30 mouse cellular contexts compared by ENCODE assay signal in genomic region chr2:29732559-29732958, GRCm38 (mm10). TPM values are rescaled to one million over a fixed set of nuclear protein-coding genes. Genes with fewer than 3 reads are reported as not detected.
DNase-seq lines count a peak whose midpoint lies in the region; ATAC-seq and TF ChIP-seq lines count a peak whose summit lies in the region.
"Had no signal": no experiment of that assay in that cellular context is flagged by ENCODE, and none has a peak within 500 bp of the region (broad histone marks: within the 10 kb centered on the region; RNA-seq: fewer than 3 reads in every experiment).

No protein-coding gene starts in this region.

- no peak overlapping the region for H3K4me2 ChIP-seq in kidney, embryonic 15.5 days
- no peak overlapping the region for H3K4me2 ChIP-seq in liver, embryonic 12.5 days
- no peak overlapping the region for H3K4me2 ChIP-seq in stomach, postnatal 0 days (replicated peaks; ENCODE audit: low read depth)
- H3K4me2 ChIP-seq: embryonic facial prominence, embryonic 15.5 days; heart, embryonic 12.5 days had no signal

- no peak for TF ChIP-seq EP300 in stomach, postnatal 0 days (optimal IDR thresholded peaks at IDR 0.05)

- H3K27me3 ChIP-seq in kidney, embryonic 15.5 days = no peaks in the 10 kb centered on the region
- H3K27me3 ChIP-seq in liver, adult 2 months (ENCODE audit: control insufficient read depth, insufficient read depth, low read length) = no peaks in the 10 kb centered on the region
- H3K27me3 ChIP-seq in liver, embryonic 12.5 days (replicated peaks) = no peaks in the 10 kb centered on the region
- no peaks in the 10 kb centered on the region for H3K27me3 ChIP-seq in stomach, postnatal 0 days (ENCODE audit: control insufficient read depth, insufficient read depth, low read length)
- H3K27me3 ChIP-seq: CH12.LX; embryonic facial prominence, embryonic 15.5 days; heart, embryonic 12.5 days; Patski had no signal

- WGBS in kidney, embryonic 15.5 days = 86% methylated on average over 10 of the region's 10 CpGs
- WGBS in liver, adult 2 months = 89% methylated on average over 10 of the region's 10 CpGs
- 87% methylated on average over 10 of the region's 10 CpGs for WGBS in liver, embryonic 12.5 days (ENCODE audit: insufficient replicate concordance)
- 83% methylated on average over 10 of the region's 10 CpGs for WGBS in stomach, postnatal 0 days

- H3K4me1 ChIP-seq in kidney, embryonic 15.5 days = no peaks in the 10 kb centered on the region
- peaks cover 20% of the 10 kb centered on the region for H3K4me1 ChIP-seq in liver, adult 2 months (ENCODE audit: control insufficient read depth, insufficient read depth, low read length)
- 0 out of 2 replicates have a peak, but pooled peaks cover 3% of the 10 kb centered on the region for H3K4me1 ChIP-seq in liver, embryonic 12.5 days
- H3K4me1 ChIP-seq in stomach, postnatal 0 days (replicated peaks; ENCODE audit: control insufficient read depth, insufficient read depth) = no peaks in the 10 kb centered on the region
- H3K4me1 ChIP-seq: embryonic facial prominence, embryonic 15.5 days; forebrain, embryonic 10.5 days had no signal

- no peak for ATAC-seq in kidney, embryonic 15.5 days (replicated peaks; ENCODE audit: low FRiP score)
- ATAC-seq in liver, embryonic 12.5 days = no peak
- ATAC-seq in stomach, postnatal 0 days (ENCODE audit: low FRiP score, low TSS enrichment) = no peak
- ATAC-seq: activated CD4-positive, CD25-positive, alpha-beta regulatory T cell, adult 4 months; forebrain, embryonic 14.5 days; Patski had no signal

- H3K9ac ChIP-seq in kidney, embryonic 15.5 days = no peak overlapping the region
- H3K9ac ChIP-seq in liver, adult 2 months (ENCODE audit: low read depth, low read length) = no peak overlapping the region
- no peak overlapping the region for H3K9ac ChIP-seq in liver, embryonic 12.5 days
- no peak overlapping the region for H3K9ac ChIP-seq in stomach, postnatal 0 days (ENCODE audit: low read length)
- H3K9ac ChIP-seq: embryonic facial prominence, embryonic 15.5 days; heart, embryonic 12.5 days had no signal

- no peak for TF ChIP-seq CTCF in liver, adult 2 months (IDR thresholded peaks at IDR 0.05; ENCODE audit: low read depth, low read length)
- no peak for TF ChIP-seq CTCF in stomach, postnatal 0 days (IDR thresholded peaks at IDR 0.05; ENCODE audit: low read depth)

- no peak overlapping the region for H3K4me3 ChIP-seq in kidney, embryonic 15.5 days (replicated peaks)
- H3K4me3 ChIP-seq in liver, adult 2 months (ENCODE audit: insufficient read depth, low read depth, low read length) = no peak overlapping the region
- no peak overlapping the region for H3K4me3 ChIP-seq in liver, embryonic 12.5 days
- H3K4me3 ChIP-seq in stomach, postnatal 0 days (ENCODE audit: low read depth, low read length) = no peak overlapping the region
- H3K4me3 ChIP-seq: embryonic facial prominence, embryonic 15.5 days; erythroblast, embryonic 14.5 days; forebrain, embryonic 10.5 days; gastrocnemius, adult 2 months; heart, embryonic 12.5 days had no signal

- H3K9me3 ChIP-seq in kidney, embryonic 15.5 days (replicated peaks) = no peaks in the 10 kb centered on the region
- no peaks in the 10 kb centered on the region for H3K9me3 ChIP-seq in liver, embryonic 12.5 days (replicated peaks)
- H3K9me3 ChIP-seq in stomach, postnatal 0 days (ENCODE audit: control insufficient read depth, low read length) = no peaks in the 10 kb centered on the region
- H3K9me3 ChIP-seq: embryonic facial prominence, embryonic 15.5 days; forebrain, embryonic 10.5 days; heart, embryonic 12.5 days had no signal

- H3K79me2 ChIP-seq in liver, adult 2 months (ENCODE audit: control insufficient read depth, insufficient read depth, low read length) = no peaks in the 10 kb centered on the region

- H3K36me3 ChIP-seq in kidney, embryonic 15.5 days = peaks cover 89% of the 10 kb centered on the region
- H3K36me3 ChIP-seq in liver, adult 2 months (ENCODE audit: control insufficient read depth, insufficient read depth, low read length) = no peaks in the 10 kb centered on the region; the same call in 1 of the 2 replicates
- peaks cover 98% of the 10 kb centered on the region for H3K36me3 ChIP-seq in liver, embryonic 12.5 days
- H3K36me3 ChIP-seq in stomach, postnatal 0 days (ENCODE audit: control insufficient read depth, insufficient read depth, low read length) = peaks cover 21% of the 10 kb centered on the region

- peak; percentile 49 for DNase-seq in kidney, adult 18-20 months
- DNase-seq in liver, adult 2 months (ENCODE audit: extremely low read depth, low read depth, low spot score) = peak; percentile 22
- DNase-seq in stomach, postnatal 0 days (ENCODE audit: low spot score) = peak; percentile 43
- DNase-seq in spleen, postnatal 36 days (ENCODE audit: low spot score in 2 of 2) = no peak
- DNase-seq: adrenal gland, adult 2 months; cerebellum, adult 11 months; cerebellum, adult 8-10 months; cerebellum, postnatal 14 days; embryo, embryonic 11 days; gastrocnemius, adult 2 months; gastrocnemius, postnatal 25 days had no signal

- H3K27ac ChIP-seq in kidney, embryonic 15.5 days = no peak overlapping the region
- H3K27ac ChIP-seq in liver, adult 2 months (replicated peaks; ENCODE audit: insufficient read depth, low read depth, low read length) = no peak overlapping the region
- no peak overlapping the region for H3K27ac ChIP-seq in liver, embryonic 12.5 days
- no peak overlapping the region for H3K27ac ChIP-seq in stomach, postnatal 0 days (replicated peaks)
- H3K27ac ChIP-seq: embryonic facial prominence, embryonic 15.5 days; forebrain, embryonic 10.5 days; gastrocnemius, adult 2 months had no signal

- TF ChIP-seq POLR2A in liver, adult 2 months (IDR thresholded peaks at IDR 0.05; ENCODE audit: extremely low read depth, insufficient read depth, low read length) = no peak

RNA-seq across cellular contexts. Expression of gene Gm13420, which starts 18.9 kb away (rescaled TPM):
- 1.8 and 2.0 TPM in 2 replicates for polyA plus RNA-seq in kidney, embryonic 15.5 days (2015; fragmentation: Nextera tagmentation; extraction: Ambion mirVana)
- 0.13 and 0.18 TPM in 2 replicates for total RNA-seq in liver, adult 2 months (2014; rRNA removed)
- 0.35 and 0.86 TPM in 2 replicates for polyA plus RNA-seq in liver, adult 2 months (2012; rRNA removed)
- 0.28 and 0.41 TPM in 2 replicates for polyA plus RNA-seq in liver, embryonic 12.5 days (2016; fragmentation: Nextera tagmentation; extraction: Ambion mirVana)
- 5.8 and 6.1 TPM in 2 replicates for polyA plus RNA-seq in stomach, postnatal 0 days (2015; fragmentation: Nextera tagmentation; extraction: Ambion mirVana)
- total RNA-seq: adrenal gland, adult 2 months; CH12.LX; common myeloid progenitor, adult 5-6 weeks; gastrocnemius, adult 2 months; gastrocnemius, postnatal 25 days; granulocyte monocyte progenitor cell, adult 5-6 weeks; heart, adult 8-10 months; heart, postnatal 25 days had no signal
- polyA plus RNA-seq: adrenal gland, adult 2 months; embryonic facial prominence, embryonic 15.5 days; erythroblast, embryonic 14.5 days; forebrain, embryonic 10.5 days; forebrain, embryonic 14.5 days; heart, embryonic 12.5 days; heart, embryonic 16.5 days; hindbrain, embryonic 11.5 days had no signal

RNA-seq across cellular contexts. Expression of gene Gm13547, which starts 26.6 kb away (rescaled TPM):
- 0.28 TPM in 1 of 2 replicates, not detected in the other for polyA plus RNA-seq in kidney, embryonic 15.5 days (2015; fragmentation: Nextera tagmentation; extraction: Ambion mirVana)
- total RNA-seq in liver, adult 2 months (2014; rRNA removed) = not detected in 2 replicates
- polyA plus RNA-seq in liver, adult 2 months (2012; rRNA removed) = not detected in 2 replicates
- polyA plus RNA-seq in liver, embryonic 12.5 days (2016; fragmentation: Nextera tagmentation; extraction: Ambion mirVana) = not detected in 2 replicates
- 0.28 TPM in 1 of 2 replicates, not detected in the other for polyA plus RNA-seq in stomach, postnatal 0 days (2015; fragmentation: Nextera tagmentation; extraction: Ambion mirVana)
- total RNA-seq: adrenal gland, adult 2 months; adrenal gland, postnatal 4 days; CH12.LX; common myeloid progenitor, adult 5-6 weeks; gastrocnemius, adult 2 months; gastrocnemius, postnatal 25 days; granulocyte monocyte progenitor cell, adult 5-6 weeks; heart, adult 8-10 months; heart, postnatal 25 days had no signal
- polyA plus RNA-seq: activated CD4-positive, CD25-positive, alpha-beta regulatory T cell, adult 4 months; adrenal gland, adult 2 months; brain, embryonic 14.5 days; embryonic facial prominence, embryonic 11.5 days; embryonic facial prominence, embryonic 15.5 days; erythroblast, embryonic 14.5 days; forebrain, embryonic 10.5 days; forebrain, embryonic 14.5 days; heart, embryonic 12.5 days; hindbrain, embryonic 11.5 days had no signal

RNA-seq across cellular contexts. Expression of gene Coq4, which starts 54.7 kb away (rescaled TPM):
- 40.9 and 41.8 TPM in 2 replicates for polyA plus RNA-seq in kidney, embryonic 15.5 days (2015; fragmentation: Nextera tagmentation; extraction: Ambion mirVana)
- total RNA-seq in liver, adult 2 months (2014; rRNA removed) = 7.8 and 10.0 TPM in 2 replicates
- 37.6 and 48.2 TPM in 2 replicates for polyA plus RNA-seq in liver, adult 2 months (2012; rRNA removed)
- polyA plus RNA-seq in liver, embryonic 12.5 days (2016; fragmentation: Nextera tagmentation; extraction: Ambion mirVana) = 21.5 and 21.8 TPM in 2 replicates
- 18.7 and 20.4 TPM in 2 replicates for polyA plus RNA-seq in stomach, postnatal 0 days (2015; fragmentation: Nextera tagmentation; extraction: Ambion mirVana)

RNA-seq across cellular contexts. Expression of gene Trub2, which starts 55.7 kb away (rescaled TPM):
- 37.6 and 41.8 TPM in 2 replicates for polyA plus RNA-seq in kidney, embryonic 15.5 days (2015; fragmentation: Nextera tagmentation; extraction: Ambion mirVana)
- total RNA-seq in liver, adult 2 months (2014; rRNA removed) = 9.0 and 10.2 TPM in 2 replicates
- 13.5 and 19.7 TPM in 2 replicates for polyA plus RNA-seq in liver, adult 2 months (2012; rRNA removed)
- polyA plus RNA-seq in liver, embryonic 12.5 days (2016; fragmentation: Nextera tagmentation; extraction: Ambion mirVana) = 23.7 and 27.6 TPM in 2 replicates
- 14.7 TPM in 2 replicates for polyA plus RNA-seq in stomach, postnatal 0 days (2015; fragmentation: Nextera tagmentation; extraction: Ambion mirVana)

Comparison
In these comparisons a context has a peak if more than half of its experiments do, and no peak if none do; other contexts are left out.
1. DNase-seq: peak in kidney, adult 18-20 months (single experiment), liver, adult 2 months (single experiment) and stomach, postnatal 0 days (single experiment); none in spleen, postnatal 36 days (0 of 2).